Mouse (Mus musculus): ENCODE results near the gene Maats1. TPM values are rescaled to one million over a fixed set of nuclear protein-coding genes. Genes with fewer than 3 reads are reported as not detected.

The Maats1 gene
- polyA plus RNA-seq, 1 experiment from 2014 or later, result 0.04 TPM

DNA sequence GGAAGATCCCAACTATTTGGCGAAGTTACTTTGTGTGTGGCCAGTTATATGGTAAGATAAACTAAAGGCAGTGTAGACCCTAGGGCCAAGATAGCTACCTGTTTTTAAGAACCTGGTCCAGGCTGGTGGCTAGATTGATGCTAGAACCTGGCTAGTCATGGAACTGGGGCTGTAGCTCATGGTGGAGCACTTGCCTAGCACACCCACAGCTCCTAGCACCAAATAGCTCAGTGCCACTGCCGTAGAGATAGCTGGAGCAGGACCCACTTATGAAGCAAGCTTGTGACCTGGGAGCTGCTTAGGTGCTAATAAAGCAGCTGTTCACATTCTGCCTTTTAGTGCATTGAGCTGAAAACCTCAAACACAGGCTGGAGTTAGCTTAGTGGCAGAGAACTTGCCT, 11.7 kb upstream of the Maats1 start:
- 71% methylated on average over 2 of the region's 2 CpGs for WGBS (ENCODE audit: insufficient replicate concordance)
- Histone ChIP-seq H3K27ac (ENCODE audit: low read depth) (no peak overlapping the region), H3K9me3 (ENCODE audit: low read length) (no peaks in the 10 kb centered on the region), H3K4me2 (ENCODE audit: low read depth, low read length) (no peak overlapping the region), H3K4me3 (ENCODE audit: low read depth, low read length) (no peak overlapping the region), H3K4me1 (ENCODE audit: insufficient read depth) (0 out of 2 replicates have a peak, but pooled peaks cover 5% of the 10 kb centered on the region), H3K9ac (replicated peaks) (no peak overlapping the region), H3K36me3 (replicated peaks; ENCODE audit: insufficient read depth, low read length) (peaks cover 40% of the 10 kb centered on the region), H3K27me3 (ENCODE audit: insufficient read depth, low read length) (no peaks in the 10 kb centered on the region)
- DNase-seq (no peak), ATAC-seq (no peak)
- TF ChIP-seq CTCF (IDR thresholded peaks at IDR 0.05; ENCODE audit: low read depth), result no peak
- no peak for TF ChIP-seq EP300 (IDR thresholded peaks at IDR 0.05; ENCODE audit: low read depth)

DNA sequence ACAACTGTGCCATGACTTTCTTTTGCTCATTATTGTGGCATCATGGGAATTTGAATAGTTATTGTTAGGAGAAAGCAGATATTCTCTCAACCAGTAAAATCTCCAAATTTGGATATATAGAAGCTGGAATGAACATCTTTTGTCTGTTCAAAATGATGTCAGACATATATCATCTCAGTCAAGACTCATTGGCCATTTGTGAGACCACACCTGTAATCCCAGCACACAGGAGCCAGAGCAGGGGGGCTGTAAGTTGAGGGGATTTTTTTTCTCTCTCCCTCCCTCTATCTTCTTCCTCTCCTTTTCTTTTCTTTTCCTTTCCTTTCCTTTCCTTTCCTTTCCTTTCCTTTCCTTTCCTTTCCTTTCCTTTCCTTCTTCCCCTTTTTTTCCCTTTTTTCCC, 10.9 kb upstream of the Maats1 start:
- peaks cover 10% of the 10 kb centered on the region for H3K4me1 ChIP-seq (ENCODE audit: insufficient read depth)
- no peak for ATAC-seq
- no peak for TF ChIP-seq CTCF (IDR thresholded peaks at IDR 0.05; ENCODE audit: low read depth)
- no peak for TF ChIP-seq EP300 (IDR thresholded peaks at IDR 0.05; ENCODE audit: low read depth)

DNA sequence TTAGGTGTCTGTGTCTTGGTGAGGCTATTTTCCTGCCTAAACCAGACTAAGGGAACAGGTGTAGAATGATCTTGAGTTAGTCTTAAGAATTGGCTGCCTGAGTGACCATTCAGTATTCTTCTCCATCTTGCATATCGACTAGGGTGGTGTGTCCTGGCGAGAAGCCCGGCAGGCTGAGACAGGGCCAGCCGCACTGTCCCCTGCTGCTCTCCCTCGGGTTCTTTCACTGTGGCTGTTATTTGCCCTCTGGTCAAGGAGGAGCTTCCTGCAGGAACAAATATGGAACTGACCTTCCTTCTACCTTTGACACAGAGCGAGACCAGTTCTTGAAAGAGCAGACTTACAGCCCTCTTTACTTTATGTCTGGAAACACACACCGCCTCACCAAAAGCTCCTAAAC, 10.1 kb upstream of the Maats1 start:
- Histone ChIP-seq H3K9ac (replicated peaks) (no peak overlapping the region), H3K4me2 (ENCODE audit: low read depth, low read length) (no peak overlapping the region), H3K36me3 (replicated peaks; ENCODE audit: insufficient read depth, low read length) (peaks cover 40% of the 10 kb centered on the region), H3K27ac (ENCODE audit: low read depth) (no peak overlapping the region; the same call in 1 of the 2 replicates), H3K4me3 (ENCODE audit: low read depth, low read length) (no peak overlapping the region), H3K4me1 (ENCODE audit: insufficient read depth) (peaks cover 10% of the 10 kb centered on the region), H3K27me3 (ENCODE audit: insufficient read depth, low read length) (no peaks in the 10 kb centered on the region), H3K9me3 (ENCODE audit: low read length) (no peaks in the 10 kb centered on the region)
- ATAC-seq (no peak), DNase-seq (peak; percentile 11)
- WGBS (ENCODE audit: insufficient replicate concordance), result 85% methylated on average over 7 of the region's 7 CpGs
- no peak for TF ChIP-seq CTCF (IDR thresholded peaks at IDR 0.05; ENCODE audit: low read depth)
- no peak for TF ChIP-seq EP300 (IDR thresholded peaks at IDR 0.05; ENCODE audit: low read depth)

More for the DNA sequence above, 10.9 kb upstream of the Maats1 start:
- H3K27ac ChIP-seq (ENCODE audit: low read depth), result no peak overlapping the region
- peaks cover 40% of the 10 kb centered on the region for H3K36me3 ChIP-seq (replicated peaks; ENCODE audit: insufficient read depth, low read length)
- no peak for DNase-seq
- no peak overlapping the region for H3K4me2 ChIP-seq (ENCODE audit: low read depth, low read length)
- H3K4me3 ChIP-seq (ENCODE audit: low read depth, low read length), result no peak overlapping the region
- no peaks in the 10 kb centered on the region for H3K27me3 ChIP-seq (ENCODE audit: insufficient read depth, low read length)
- H3K9me3 ChIP-seq (ENCODE audit: low read length), result no peaks in the 10 kb centered on the region
- H3K9ac ChIP-seq (replicated peaks), result no peak overlapping the region

DNA sequence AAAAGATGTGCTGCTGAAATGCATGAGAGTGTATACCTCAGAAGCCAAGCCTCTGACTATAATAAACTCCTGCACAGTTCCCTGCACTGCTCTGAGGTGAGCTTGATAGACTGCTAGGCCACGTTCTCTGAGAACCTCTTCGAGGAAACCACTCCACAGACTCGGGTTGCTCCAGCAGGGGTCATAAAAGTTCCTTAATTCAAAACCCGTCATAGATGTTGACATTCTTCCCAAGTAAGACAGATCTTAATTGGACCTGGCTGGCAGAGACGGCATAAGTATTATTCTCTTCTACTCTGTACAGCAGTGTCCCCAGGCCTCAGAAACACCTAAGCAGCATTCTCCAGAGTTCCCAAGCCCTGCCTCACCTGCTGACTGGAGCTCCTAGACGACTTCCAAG, 9.0 kb upstream of the Maats1 start:
- H3K4me3 ChIP-seq (ENCODE audit: low read depth, low read length), result no peak overlapping the region
- peak; percentile 9 for DNase-seq
- 67% methylated on average over 6 of the region's 6 CpGs for WGBS (ENCODE audit: insufficient replicate concordance)
- no peak overlapping the region for H3K9ac ChIP-seq (replicated peaks)
- H3K36me3 ChIP-seq (replicated peaks; ENCODE audit: insufficient read depth, low read length), result peaks cover 39% of the 10 kb centered on the region
- no peak overlapping the region for H3K27ac ChIP-seq (ENCODE audit: low read depth)
- peaks cover 14% of the 10 kb centered on the region for H3K4me1 ChIP-seq (ENCODE audit: insufficient read depth)
- H3K27me3 ChIP-seq (ENCODE audit: insufficient read depth, low read length), result no peaks in the 10 kb centered on the region
- H3K4me2 ChIP-seq (ENCODE audit: low read depth, low read length), result 0 out of 2 replicates have a peak overlapping the region, but pooled peaks have one; percentile 44
- ATAC-seq, result no peak
- H3K9me3 ChIP-seq (ENCODE audit: low read length), result no peaks in the 10 kb centered on the region
- TF ChIP-seq CTCF (IDR thresholded peaks at IDR 0.05; ENCODE audit: low read depth) (no peak), EP300 (IDR thresholded peaks at IDR 0.05; ENCODE audit: low read depth) (no peak)

DNA sequence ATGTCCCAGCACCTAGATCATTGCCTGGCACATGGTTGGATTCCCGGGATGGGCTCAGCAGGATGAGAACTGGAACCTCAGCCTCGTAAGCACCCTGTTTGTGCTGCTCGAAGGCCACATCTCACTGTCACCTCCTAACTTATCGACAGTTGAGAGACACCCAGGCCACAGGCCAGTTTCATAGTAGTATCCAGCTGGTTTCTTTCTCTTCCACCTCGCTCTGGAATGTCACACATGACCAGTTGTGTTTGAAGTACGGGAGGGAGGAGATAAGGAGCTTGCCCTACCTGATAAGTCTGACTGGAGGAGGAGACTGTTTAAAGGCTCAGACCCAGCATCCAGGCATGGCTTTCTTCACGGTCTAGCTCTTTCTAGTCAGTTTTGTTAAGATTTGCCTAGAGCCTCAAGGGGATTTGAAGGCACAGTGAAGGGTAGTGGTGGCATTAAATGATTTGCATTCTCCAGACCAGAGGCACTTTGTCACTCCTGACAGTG, 8.5 kb upstream of the Maats1 start:
- Histone ChIP-seq H3K4me2 (ENCODE audit: low read depth, low read length) (peak overlapping the region; percentile 44), H3K4me1 (ENCODE audit: insufficient read depth) (peaks cover 14% of the 10 kb centered on the region)
- DNase-seq, result peak; percentile 10

DNA sequence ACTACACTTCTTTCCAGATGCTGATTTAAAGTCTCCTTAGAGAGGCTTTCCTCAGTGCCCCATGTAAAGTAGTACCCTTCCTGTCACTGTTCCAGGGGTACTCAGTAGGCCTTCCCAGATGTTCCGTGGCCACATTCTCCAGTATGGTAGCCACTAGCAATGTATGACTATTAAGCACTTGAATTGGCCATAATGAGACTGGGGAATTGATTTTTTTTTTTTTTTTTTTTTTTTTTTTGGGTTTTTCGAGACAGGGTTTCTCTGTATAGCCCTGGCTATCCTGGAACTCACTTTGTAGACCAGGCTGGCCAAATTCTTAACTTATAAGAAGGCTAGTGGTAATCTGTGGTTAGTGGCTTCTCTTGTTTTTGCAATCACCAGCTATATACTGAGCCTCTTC, 7.9 kb upstream of the Maats1 start:
- no peak overlapping the region for H3K9ac ChIP-seq (replicated peaks)

More for the DNA sequence above, 8.5 kb upstream of the Maats1 start:
- no peak overlapping the region for H3K27ac ChIP-seq (ENCODE audit: low read depth)
- WGBS (ENCODE audit: insufficient replicate concordance), result 36% methylated on average over 7 of the region's 7 CpGs
- no peak for TF ChIP-seq CTCF (IDR thresholded peaks at IDR 0.05; ENCODE audit: low read depth)
- TF ChIP-seq EP300 (IDR thresholded peaks at IDR 0.05; ENCODE audit: low read depth), result peak; percentile 80; the same call in 1 of the 2 replicates
- H3K9ac ChIP-seq (replicated peaks), result 0 out of 2 replicates have a peak overlapping the region, but pooled peaks have one; percentile 2
- peaks cover 37% of the 10 kb centered on the region for H3K36me3 ChIP-seq (replicated peaks; ENCODE audit: insufficient read depth, low read length)
- no peak for ATAC-seq
- no peaks in the 10 kb centered on the region for H3K27me3 ChIP-seq (ENCODE audit: insufficient read depth, low read length)
- H3K9me3 ChIP-seq (ENCODE audit: low read length), result no peaks in the 10 kb centered on the region
- H3K4me3 ChIP-seq (ENCODE audit: low read depth, low read length), result no peak overlapping the region

More for the DNA sequence above, 7.9 kb upstream of the Maats1 start:
- Histone ChIP-seq H3K4me2 (ENCODE audit: low read depth, low read length) (peak overlapping the region; percentile 44), H3K4me1 (ENCODE audit: insufficient read depth) (peaks cover 14% of the 10 kb centered on the region), H3K9me3 (ENCODE audit: low read length) (no peaks in the 10 kb centered on the region), H3K27ac (ENCODE audit: low read depth) (no peak overlapping the region), H3K36me3 (replicated peaks; ENCODE audit: insufficient read depth, low read length) (peaks cover 37% of the 10 kb centered on the region), H3K27me3 (ENCODE audit: insufficient read depth, low read length) (no peaks in the 10 kb centered on the region), H3K4me3 (ENCODE audit: low read depth, low read length) (no peak overlapping the region)
- 67% methylated on average over 2 of the region's 2 CpGs for WGBS (ENCODE audit: insufficient replicate concordance)
- DNase-seq (peak; percentile 6), ATAC-seq (no peak)
- TF ChIP-seq CTCF (IDR thresholded peaks at IDR 0.05; ENCODE audit: low read depth) (no peak), EP300 (IDR thresholded peaks at IDR 0.05; ENCODE audit: low read depth) (no peak)

Data from liver, postnatal 0 days (tissue).